In the genomic region with DNA sequence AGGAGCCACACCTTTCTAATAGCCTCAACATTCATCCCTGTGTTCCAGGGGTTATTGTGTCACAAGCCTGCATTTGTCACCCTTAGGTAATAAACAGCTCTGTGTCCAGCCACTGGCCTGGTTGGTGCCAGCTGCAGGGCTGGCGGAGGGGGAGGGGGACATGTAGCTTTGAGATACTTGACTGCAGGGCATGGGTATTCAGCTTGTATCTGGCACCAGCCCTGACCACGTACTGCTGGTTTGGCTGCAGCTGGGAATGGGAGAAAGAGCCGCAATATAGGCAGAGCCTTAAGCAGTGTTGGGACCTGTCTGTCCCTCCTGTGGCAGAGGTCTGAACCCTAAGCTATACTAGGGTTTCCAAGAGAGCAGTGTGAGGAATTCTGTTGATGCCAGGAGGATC, we compare ENCODE assay signal across 14 mouse cellular contexts. TPM values are rescaled to one million over a fixed set of nuclear protein-coding genes. Genes with fewer than 3 reads are reported as not detected.
A peak's percentile ranks its signal among the peaks of the same experiment; 100 is the strongest.
DNase-seq lines count a peak whose midpoint lies in the region; ATAC-seq and TF ChIP-seq lines count a peak whose summit lies in the region.
"Had no signal": no experiment of that assay in that cellular context is flagged by ENCODE, and none has a peak within 500 bp of the region (broad histone marks: within the 10 kb centered on the region; RNA-seq: fewer than 3 reads in every experiment).

No protein-coding gene starts in this region.

- no peak overlapping the region for H3K4me3 ChIP-seq in embryonic facial prominence, embryonic 13.5 days
- H3K4me3 ChIP-seq in embryonic facial prominence, embryonic 10.5 days = no peak overlapping the region
- H3K4me3 ChIP-seq in cortical plate, adult 2 months (ENCODE audit: insufficient read depth, low read length) = no peak overlapping the region
- H3K4me3 ChIP-seq in intestine, postnatal 0 days (ENCODE audit: low read depth, low read length) = no peak overlapping the region
- H3K4me3 ChIP-seq: heart, embryonic 12.5 days; limb, embryonic 12.5 days had no signal

- TF ChIP-seq CTCF in cortical plate, adult 2 months (IDR thresholded peaks at IDR 0.05; ENCODE audit: extremely low read depth, insufficient read depth, low read length) = no peak
- TF ChIP-seq CTCF in intestine, postnatal 0 days (IDR thresholded peaks at IDR 0.05; ENCODE audit: low read depth) = no peak

- no peak for TF ChIP-seq POLR2A in cortical plate, adult 2 months (IDR thresholded peaks at IDR 0.05; ENCODE audit: extremely low read depth, insufficient read depth, low read length)

- 89% methylated on average over 3 of the region's 3 CpGs for WGBS in embryonic facial prominence, embryonic 13.5 days
- 83% methylated on average over 3 of the region's 3 CpGs for WGBS in embryonic facial prominence, embryonic 10.5 days
- 85% methylated on average over 3 of the region's 3 CpGs for WGBS in intestine, postnatal 0 days

- peaks cover 14% of the 10 kb centered on the region for H3K36me3 ChIP-seq in embryonic facial prominence, embryonic 13.5 days
- H3K36me3 ChIP-seq in embryonic facial prominence, embryonic 10.5 days (replicated peaks) = peaks cover 16% of the 10 kb centered on the region
- H3K36me3 ChIP-seq in intestine, postnatal 0 days (ENCODE audit: control insufficient read depth, insufficient read depth) = peaks cover 37% of the 10 kb centered on the region

- no peaks in the 10 kb centered on the region for H3K27me3 ChIP-seq in embryonic facial prominence, embryonic 13.5 days
- H3K27me3 ChIP-seq in embryonic facial prominence, embryonic 10.5 days (replicated peaks; ENCODE audit: low read depth, poor library complexity, severe bottlenecking) = no peaks in the 10 kb centered on the region
- no peaks in the 10 kb centered on the region for H3K27me3 ChIP-seq in intestine, postnatal 0 days (replicated peaks; ENCODE audit: control insufficient read depth, insufficient read depth, low read length)
- H3K27me3 ChIP-seq: heart, embryonic 12.5 days; limb, embryonic 12.5 days had no signal

- H3K27ac ChIP-seq in embryonic facial prominence, embryonic 13.5 days = peak overlapping the region; percentile 12; the same call in 1 of the 2 replicates
- no peak overlapping the region for H3K27ac ChIP-seq in embryonic facial prominence, embryonic 10.5 days (replicated peaks)
- peak overlapping the region; percentile 65; the same call in 1 of the 2 replicates for H3K27ac ChIP-seq in cortical plate, adult 2 months (ENCODE audit: insufficient read depth, low read length)
- H3K27ac ChIP-seq in intestine, postnatal 0 days (ENCODE audit: low read depth, low read length) = no peak overlapping the region
- H3K27ac ChIP-seq: limb, embryonic 12.5 days had no signal

- no peak overlapping the region for H3K9ac ChIP-seq in embryonic facial prominence, embryonic 13.5 days
- H3K9ac ChIP-seq in intestine, postnatal 0 days (ENCODE audit: low read depth, low read length) = no peak overlapping the region
- H3K9ac ChIP-seq: forebrain, postnatal 0 days; limb, embryonic 12.5 days; lung, embryonic 14.5 days had no signal

- no peak for DNase-seq in embryonic facial prominence, embryonic 10.5 days (ENCODE audit: low spot score)
- DNase-seq in layer of hippocampus, adult 11-12 months (ENCODE audit: low spot score) = peak; percentile 50
- DNase-seq in layer of hippocampus, adult 9-10 months (ENCODE audit: low spot score) = no peak
- DNase-seq in 3134 (ENCODE audit: extremely low read depth, insufficient read length, low spot score) = peak; percentile 46
- DNase-seq: cerebellum, adult 8-10 months; retina, postnatal 1 day; spleen, adult 18-20 months had no signal

- no peak overlapping the region for H3K4me2 ChIP-seq in embryonic facial prominence, embryonic 13.5 days
- no peak overlapping the region for H3K4me2 ChIP-seq in intestine, postnatal 0 days (replicated peaks; ENCODE audit: low read depth)
- H3K4me2 ChIP-seq: heart, embryonic 12.5 days; limb, embryonic 12.5 days; lung, embryonic 14.5 days had no signal

- ATAC-seq in embryonic facial prominence, embryonic 13.5 days (ENCODE audit: insufficient number of reproducible peaks, insufficient read depth, low FRiP score, low TSS enrichment, low read depth) = no peak
- ATAC-seq in intestine, postnatal 0 days = no peak

- no peaks in the 10 kb centered on the region for H3K9me3 ChIP-seq in embryonic facial prominence, embryonic 13.5 days
- H3K9me3 ChIP-seq in embryonic facial prominence, embryonic 10.5 days = no peaks in the 10 kb centered on the region
- H3K9me3 ChIP-seq in intestine, postnatal 0 days (ENCODE audit: control insufficient read depth) = no peaks in the 10 kb centered on the region
- H3K9me3 ChIP-seq: heart, embryonic 12.5 days; limb, embryonic 12.5 days had no signal

- peaks cover 19% of the 10 kb centered on the region for H3K4me1 ChIP-seq in embryonic facial prominence, embryonic 13.5 days
- H3K4me1 ChIP-seq in embryonic facial prominence, embryonic 10.5 days = peaks cover 20% of the 10 kb centered on the region
- no peaks in the 10 kb centered on the region for H3K4me1 ChIP-seq in cortical plate, adult 2 months (ENCODE audit: control insufficient read depth, insufficient read depth, low read length)
- H3K4me1 ChIP-seq in intestine, postnatal 0 days (replicated peaks; ENCODE audit: control insufficient read depth, insufficient read depth, low read length) = 0 out of 2 replicates have a peak, but pooled peaks cover 4% of the 10 kb centered on the region

RNA-seq across cellular contexts. Expression of gene Plekhg3, which starts 51.4 kb away (rescaled TPM):
- 5.7 and 6.5 TPM in 2 replicates for polyA plus RNA-seq in embryonic facial prominence, embryonic 13.5 days (2015; fragmentation: Nextera tagmentation; extraction: Ambion mirVana)
- polyA plus RNA-seq in embryonic facial prominence, embryonic 10.5 days (2016; fragmentation: Nextera tagmentation; extraction: Ambion mirVana) = 3.3 and 3.9 TPM in 2 replicates
- 16.0 and 19.0 TPM in 2 replicates for polyA plus RNA-seq in cortical plate, adult 2 months (2012; rRNA removed)
- polyA plus RNA-seq in intestine, postnatal 0 days (2015; fragmentation: Nextera tagmentation; extraction: Ambion mirVana) = 5.7 and 7.5 TPM in 2 replicates

Comparison
In these comparisons a context has a peak if more than half of its experiments do, and no peak if none do; other contexts are left out.
1. H3K27ac ChIP-seq: peak in embryonic facial prominence, embryonic 13.5 days (single experiment) and cortical plate, adult 2 months (single experiment); none in embryonic facial prominence, embryonic 10.5 days (single experiment) and intestine, postnatal 0 days (single experiment).
2. DNase-seq: peak in layer of hippocampus, adult 11-12 months (single experiment) and 3134 (single experiment); none in embryonic facial prominence, embryonic 10.5 days (single experiment) and layer of hippocampus, adult 9-10 months (single experiment).